Mouse (Mus musculus) thymus, postnatal 0 days (tissue): ENCODE results near the gene Pcgf2. TPM values are rescaled to one million over a fixed set of nuclear protein-coding genes. Genes with fewer than 3 reads are reported as not detected.
A peak's percentile ranks its signal among the peaks of the same experiment; 100 is the strongest.

Source experiments
- DNase-seq: peaks from one replicate; pipeline ENCODE4 v3.0.0-alpha.2; 2015; ENCODE audit warnings: low spot score
- polyA plus RNA-seq: library from polyadenylated mRNA; unstranded; fragments of >200 nt; fragmentation: Nextera tagmentation; extraction: Ambion mirVana; gene quantifications from 2 replicates; pipeline ENCODE4 v1.2.1, GENCODE M21; 2015

Gene Pcgf2
- polyA plus RNA-seq, 1 experiment from 2014 or later = 5.4 TPM

DNA sequence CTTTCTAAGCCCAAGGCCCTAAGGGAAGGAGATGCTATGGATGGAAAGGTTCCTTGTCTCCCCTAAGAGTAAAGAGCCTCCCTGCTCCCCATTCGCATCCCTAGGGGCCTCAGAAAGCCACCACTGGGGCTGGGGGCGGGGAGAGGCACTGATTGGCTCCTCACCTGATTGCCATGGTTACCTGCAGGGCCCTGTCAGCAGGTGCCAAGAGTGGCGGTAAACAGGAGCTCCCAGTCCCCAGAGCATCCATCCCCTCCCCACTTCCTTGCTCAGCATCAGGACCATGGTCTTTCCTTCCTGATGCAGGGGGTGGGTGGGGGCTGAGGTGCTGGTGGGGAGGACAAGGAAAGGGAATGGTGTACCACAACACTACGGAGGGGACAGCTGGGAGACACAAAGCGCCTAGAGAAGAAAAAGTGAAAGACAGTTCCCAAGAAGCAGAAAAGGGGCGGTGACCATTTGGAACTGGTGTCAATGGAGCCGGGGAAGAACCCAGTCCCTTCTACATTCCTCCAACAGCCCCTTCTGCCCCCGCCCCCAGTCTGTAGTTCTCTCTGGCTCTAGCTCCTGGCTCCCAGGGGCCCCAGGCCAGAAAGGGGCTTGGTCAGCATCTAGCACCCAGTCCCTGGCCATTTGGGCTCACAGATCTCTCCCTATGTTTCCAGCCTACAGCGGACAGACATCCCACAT is 4.4 kb downstream of the Pcgf2 start:
- no peak for DNase-seq

DNA sequence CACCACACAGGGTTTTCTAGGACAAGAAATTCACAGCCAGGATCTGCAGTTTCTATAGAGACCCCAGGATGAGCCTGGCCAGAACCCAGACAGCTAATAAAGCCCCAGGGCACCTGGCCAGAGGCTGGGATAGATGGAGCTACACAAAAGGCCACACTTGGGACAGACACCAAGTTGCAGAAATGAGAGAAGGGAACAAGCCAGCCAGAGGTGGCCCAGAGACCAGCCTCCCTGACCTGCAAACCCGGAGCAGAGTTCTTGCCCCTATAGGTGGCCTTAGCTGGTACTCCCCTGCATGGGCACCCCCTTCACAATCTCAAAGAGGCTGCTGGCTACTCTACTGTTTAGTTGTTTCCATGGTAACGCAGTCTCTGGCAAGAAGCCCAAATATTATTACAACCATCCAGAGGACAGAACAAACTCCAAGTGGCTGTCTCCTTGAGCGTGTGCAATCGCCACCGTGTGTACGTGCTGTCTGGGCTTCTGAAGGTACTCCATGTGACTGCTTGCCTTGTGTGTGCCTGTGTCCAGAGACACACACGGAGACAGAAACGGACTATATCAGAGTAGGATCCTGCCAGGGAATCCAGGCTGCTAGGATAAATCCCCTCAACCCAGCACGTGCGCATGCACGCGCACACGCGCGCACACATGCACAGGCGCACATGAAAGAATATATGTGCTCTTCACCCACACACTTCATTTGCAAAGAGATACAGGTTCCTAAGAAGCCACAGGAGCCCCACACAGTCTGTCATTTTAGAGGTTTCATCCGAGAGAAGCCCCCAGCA is 5.2 kb downstream of the Pcgf2 start:
- DNase-seq = no peak

DNA sequence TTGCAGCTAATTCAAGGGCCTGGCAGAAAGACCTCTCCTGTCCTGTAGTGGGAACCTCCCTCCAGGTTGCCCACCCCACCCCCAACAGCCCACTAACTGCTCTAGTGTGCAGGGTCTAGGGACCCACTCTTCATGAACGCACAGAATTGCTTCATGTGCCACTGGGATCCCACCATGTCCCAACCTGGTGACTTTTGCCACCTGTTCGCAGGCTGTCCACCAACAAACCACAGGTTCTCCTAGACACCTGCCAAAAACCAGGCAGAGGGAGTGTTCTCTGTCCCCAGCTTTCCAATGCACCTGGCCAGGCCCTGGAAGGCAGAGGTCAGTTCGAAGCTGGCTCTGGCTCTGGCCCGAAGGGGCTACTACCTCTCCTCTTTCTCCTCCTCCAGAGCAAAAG is 5.9 kb downstream of the Pcgf2 start:
- no peak for DNase-seq

DNA sequence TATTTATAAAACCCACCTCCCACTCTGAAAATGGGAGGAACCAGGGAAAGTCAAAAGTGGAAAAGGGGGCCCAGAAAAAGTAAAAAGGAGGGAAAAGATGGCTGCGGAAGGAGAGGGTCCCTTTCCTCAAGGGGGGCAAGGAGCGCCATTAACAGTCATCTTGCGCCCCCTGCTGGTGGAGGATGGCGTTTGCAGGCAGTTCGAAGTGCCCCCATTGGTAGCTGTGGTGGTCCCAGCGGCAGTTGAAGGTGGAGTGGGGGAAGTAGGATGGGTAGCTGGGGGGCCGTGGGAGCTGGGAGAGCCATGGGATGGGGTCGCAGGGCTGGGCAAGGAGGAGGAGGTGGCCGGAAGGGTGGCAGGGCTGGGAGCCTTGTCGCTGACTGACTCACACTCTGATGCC is 10.4 kb downstream of the Pcgf2 start:
- DNase-seq = peak; percentile 81

DNA sequence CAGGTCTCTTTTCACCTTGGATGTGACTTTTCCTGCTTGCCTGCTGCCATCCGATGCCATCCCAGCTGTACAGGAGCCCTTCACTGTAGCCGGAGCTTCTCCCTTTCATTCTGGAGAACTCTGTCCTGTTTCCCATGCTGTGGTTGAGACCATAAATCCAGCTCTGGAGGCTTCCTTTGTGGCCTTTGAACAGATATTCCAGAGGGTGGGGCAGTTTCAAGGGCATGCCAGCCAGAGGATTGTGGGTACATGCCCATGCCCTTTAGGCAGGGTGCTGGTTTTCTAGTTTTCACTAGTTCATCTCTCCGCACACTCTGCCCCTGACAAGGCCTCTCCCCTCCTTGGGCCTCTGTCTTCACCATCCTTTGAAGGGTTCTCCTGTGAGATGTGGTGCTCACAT is 13.2 kb downstream of the Pcgf2 start:
- no peak for DNase-seq

DNA sequence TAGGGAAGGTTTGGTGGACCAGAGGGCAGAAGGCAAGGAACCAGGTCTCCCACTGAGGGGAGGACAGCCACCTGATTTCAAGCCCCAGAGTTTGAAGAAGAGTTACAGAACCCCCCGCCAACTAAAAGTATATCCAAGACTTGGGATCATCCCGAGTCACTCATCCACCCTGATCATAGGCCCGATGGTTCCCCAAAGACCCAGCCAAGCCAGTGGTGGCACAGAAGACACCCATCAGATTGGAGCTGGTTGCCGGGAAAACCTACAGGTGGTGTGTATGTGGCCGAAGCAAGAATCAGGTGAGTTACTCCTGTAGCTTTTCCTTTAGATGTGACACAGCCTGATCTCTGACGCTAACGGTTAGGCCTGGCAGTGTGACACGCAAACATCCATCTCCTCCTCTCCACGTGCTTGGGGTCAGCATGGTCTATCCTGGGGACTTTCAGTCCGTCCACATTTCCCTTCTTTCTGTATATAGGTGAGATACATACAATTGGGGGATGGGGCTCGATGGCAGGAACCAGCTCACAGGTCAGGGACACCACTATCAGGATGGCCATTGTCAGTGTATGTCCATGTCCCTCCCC is 13.9 kb downstream of the Pcgf2 start:
- DNase-seq = no peak

DNA sequence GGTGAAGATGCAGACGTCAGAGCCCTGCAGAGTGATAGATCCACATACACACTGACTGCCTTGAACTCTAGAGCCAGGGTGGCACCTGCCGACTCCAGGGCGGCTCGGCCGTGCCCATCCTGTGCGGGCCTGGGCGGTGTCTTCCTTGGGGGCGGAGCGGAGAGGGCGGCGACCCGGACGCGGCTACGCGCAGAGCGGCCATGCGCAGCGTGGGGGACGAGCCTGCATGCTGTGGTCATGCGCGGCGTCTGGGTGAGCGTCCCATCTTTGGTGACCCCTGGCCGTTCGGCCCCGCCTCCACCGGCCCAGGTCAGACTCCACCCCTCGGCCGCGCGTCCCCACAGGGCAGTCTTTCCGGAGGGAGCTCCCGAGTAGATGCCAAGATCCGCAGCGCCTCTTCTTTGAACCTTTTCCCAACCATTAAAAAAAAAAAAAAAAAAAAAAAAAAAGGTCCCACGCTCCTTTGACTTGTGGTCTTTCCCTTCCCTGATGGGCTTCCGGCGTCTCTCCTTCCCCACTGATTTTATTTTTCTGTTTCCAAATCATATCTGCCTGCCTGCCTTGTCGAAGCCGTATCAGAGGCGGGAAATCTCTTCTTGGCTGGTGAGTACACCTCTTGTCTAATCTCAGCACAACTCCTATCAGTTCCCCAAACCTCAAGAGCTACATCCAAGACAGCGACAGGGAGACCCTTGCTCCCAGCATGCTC is 14.5 kb downstream of the Pcgf2 start, which contains the start of gene Cisd3:
Gene Cisd3 (plus strand): TSS at position 214 of the 709 bp plus-strand sequence.
- DNase-seq = peak; percentile 76

DNA sequence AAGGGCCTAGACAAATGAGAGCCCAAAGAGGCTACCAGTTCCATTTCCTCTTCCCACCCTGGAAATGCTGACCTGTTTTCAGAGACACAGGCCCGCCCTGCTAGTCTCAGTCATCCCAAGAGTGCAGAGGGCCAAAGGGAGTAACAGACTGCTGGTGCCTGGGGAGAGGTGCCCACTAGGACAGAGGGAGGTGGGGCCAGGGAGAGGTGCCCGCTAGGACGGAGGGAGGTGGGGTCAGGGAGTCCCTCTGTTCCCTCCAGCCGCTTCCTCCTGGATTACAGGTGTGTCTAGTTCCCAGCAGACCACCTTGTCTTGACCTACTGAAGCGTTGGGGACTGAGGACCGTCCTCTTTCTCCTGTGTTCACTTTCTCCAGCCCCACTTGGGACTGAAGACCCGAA is 15.5 kb downstream of the Pcgf2 start:
- no peak for DNase-seq

DNA sequence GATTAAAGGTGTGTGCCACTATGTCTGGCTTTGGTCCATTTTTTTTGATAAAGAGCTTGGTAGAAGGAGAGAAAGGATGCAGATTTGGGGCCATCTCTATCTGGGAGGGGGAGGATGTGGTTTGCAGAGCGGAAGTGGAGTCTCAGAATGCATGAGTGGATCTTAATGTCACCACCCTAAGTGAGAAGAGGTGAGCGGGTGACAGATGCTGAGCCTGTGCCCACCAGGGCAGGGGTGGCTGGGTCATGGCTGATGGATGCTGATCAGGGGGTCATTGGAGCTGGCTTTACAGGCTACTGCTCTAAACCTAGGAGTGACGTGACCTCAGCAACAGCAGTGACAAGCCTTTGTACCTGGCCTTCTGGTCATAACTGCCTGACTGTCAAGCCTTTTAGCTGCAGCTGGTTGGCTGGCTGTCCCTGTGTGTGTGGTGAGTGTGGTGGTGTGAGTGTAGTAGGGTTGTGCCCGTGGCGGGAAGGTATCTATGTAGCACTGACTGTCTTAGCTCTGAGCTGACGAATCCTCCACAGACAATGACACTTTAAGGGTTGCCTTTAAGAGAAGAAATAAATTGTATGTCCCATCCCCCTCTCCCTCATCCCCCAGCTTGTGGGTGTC is 16.1 kb downstream of the Pcgf2 start:
- peak; percentile 85 for DNase-seq

DNA sequence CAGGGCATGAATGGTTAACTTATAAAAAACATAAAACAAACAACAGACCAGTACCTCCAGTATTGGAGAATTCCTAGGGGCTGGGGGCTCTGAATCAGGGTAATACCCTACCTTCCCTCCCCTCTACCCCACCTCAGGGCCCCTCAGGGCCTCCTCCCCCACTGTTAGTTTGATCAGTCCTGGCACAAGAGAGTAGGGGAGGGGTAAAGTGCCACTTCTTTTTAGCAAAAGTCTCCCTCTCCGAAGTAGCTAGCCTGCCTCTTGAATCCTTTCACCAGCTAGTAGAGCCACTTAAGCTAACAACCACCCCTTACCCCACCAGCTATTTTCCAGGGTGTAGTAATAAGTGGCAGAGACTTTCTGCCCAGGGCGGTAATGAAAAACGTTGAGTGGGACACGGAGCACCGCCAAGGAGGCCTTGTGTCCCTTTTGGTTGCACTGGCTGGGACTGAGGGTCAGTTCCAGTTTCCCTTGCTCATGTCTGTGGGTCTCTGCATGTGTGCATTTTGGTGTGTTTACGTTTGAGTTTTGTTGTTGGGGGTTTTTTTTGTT is 17.7 kb downstream of the Pcgf2 start:
- no peak for DNase-seq

DNA sequence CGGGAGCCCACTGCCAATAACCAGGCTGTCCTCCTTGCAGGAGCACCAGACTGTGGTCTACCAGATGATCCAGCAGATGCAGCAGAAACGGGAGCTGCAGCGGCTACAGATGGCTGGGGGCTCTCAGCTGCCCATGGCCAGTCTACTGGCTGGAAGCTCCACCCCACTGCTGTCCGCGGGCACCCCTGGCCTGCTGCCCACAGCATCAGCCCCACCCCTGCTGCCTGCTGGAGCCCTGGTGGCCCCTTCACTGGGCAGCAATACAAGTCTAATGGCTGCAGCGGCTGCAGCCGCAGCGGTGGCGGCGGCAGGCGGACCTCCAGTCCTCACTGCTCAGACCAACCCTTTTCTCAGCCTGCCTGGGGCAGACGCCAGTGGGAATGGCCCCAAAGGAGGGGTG is 19.9 kb downstream of the Pcgf2 start:
- no peak for DNase-seq

DNA sequence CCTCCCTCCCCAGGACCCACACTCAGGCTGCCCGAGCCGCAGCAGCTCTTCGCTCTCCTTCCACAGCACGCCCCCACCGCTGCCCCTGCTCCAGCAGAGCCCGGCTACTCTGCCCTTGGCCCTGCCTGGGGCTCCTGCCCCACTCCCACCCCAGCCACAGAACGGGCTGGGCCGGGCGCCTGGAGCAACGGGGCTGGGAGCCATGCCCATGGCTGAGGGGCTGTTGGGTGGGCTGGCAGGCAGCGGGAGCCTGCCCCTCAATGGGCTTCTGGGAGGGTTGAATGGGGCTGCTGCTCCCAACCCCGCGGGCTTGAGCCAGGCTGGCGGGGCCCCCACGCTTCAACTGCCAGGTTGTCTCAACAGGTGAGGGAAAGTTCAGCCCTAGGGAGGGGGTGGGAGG is 22.0 kb downstream of the Pcgf2 start:
- DNase-seq = no peak

DNA sequence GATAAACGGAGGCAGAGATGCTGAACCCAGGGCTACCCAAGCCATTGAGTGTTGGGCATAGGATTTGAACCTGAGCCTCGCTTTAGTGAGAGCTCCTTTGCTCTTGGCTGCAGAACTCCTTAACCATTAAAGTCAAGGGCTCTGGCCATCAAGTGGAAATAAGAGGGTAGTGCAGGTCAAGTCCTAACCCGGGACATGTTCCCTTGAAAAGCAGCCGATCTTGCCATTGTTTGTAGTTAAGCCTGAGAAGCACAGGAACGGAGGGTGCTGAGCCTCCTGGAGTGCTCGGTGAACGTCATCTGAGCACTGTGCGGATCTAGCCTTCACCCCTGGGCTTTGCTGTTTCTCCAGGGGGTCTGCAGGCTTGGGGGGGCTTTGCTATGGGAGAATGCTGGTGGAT is 22.5 kb downstream of the Pcgf2 start:
- no peak for DNase-seq

DNA sequence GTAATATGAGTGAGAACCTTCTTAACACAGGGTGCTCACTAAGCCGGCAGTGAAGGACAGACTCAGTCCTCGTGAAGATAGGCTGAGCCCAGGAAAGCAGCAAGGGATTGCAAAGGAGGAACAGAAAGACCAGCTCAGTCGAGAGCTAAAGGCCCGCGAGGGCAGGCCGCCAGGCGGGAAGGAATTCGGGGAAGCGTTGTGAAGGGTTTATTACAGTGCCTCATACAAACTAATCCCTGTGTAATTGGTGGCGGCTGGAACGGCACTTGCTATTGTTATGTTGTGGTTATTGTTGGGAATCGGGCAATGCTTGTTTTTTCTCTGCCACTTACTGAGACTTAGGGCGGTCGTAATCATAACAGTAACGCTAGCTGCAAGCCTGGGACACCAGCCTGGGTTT is 22.9 kb downstream of the Pcgf2 start:
- DNase-seq = no peak

DNA sequence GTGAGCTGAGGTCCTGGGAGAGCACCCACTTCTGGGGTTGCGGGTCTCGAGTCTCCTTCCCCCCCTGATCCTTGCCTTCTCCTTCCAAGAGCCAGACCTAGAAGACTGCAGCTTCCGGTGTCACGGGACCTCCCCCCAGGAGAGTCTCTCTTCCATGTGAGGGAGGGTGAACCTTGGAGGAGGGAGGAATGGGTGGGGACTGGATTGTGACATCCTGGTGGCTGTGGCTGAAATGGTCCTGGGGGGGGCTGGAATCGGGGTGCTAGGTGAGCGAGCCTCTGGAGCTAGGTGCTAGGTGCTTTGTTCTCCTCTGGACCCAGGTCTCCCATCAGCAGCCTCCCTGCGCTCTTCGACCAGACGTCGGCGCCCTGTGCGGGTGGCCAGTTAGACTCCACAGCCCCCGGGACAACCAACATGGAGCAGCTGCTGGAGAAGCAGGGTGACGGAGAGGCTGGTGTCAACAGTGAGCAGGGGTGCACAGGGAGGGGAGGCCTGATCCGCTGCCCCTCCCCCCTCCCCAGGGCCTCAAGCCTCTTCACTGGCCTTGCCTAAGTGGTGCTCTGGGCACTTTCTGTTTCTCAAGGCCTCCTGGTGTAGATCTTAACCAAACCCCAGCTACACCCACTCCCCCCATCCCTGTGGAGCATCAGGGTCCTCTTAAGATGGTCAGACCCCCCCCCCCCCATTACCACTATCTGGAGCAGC is 24.1 kb downstream of the Pcgf2 start:
- no peak for DNase-seq

DNA sequence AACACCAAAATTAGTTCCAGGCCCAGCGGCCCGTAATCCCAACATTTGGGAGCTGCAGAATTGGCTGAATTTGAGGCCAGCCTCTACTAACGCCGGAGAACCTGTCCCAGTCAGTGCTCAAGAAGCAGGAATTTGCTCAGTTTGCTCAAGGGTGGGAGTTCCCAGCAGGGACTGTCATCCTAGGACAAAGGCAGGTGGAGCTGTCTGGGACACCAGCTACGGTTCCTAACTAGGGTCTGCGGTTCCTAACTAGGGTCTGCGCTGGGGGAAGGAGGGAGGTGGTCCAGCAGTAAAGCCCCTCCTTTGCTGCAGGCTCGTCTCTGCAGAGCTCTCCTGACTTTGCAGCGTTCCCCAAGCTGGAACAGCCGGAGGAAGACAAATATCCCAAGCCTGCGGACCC is 27.1 kb downstream of the Pcgf2 start:
- no peak for DNase-seq

DNA sequence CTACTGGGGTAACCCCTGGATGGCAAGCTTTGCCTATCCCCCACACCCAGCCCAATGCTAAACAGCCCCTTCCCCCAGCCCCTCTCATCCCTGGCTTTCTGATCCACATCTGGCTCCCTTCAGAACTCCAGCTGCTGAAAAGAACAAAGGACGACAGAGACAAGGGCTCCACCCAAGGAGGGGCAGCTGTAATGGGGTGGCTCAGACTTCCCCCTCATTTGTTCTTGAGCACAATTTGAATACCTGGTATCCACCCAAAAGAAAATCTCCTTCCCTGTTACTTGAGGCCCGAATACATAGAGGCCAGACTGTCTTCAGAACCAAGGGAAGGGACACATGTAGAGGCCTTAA is 29.1 kb downstream of the Pcgf2 start:
- DNase-seq = no peak

DNA sequence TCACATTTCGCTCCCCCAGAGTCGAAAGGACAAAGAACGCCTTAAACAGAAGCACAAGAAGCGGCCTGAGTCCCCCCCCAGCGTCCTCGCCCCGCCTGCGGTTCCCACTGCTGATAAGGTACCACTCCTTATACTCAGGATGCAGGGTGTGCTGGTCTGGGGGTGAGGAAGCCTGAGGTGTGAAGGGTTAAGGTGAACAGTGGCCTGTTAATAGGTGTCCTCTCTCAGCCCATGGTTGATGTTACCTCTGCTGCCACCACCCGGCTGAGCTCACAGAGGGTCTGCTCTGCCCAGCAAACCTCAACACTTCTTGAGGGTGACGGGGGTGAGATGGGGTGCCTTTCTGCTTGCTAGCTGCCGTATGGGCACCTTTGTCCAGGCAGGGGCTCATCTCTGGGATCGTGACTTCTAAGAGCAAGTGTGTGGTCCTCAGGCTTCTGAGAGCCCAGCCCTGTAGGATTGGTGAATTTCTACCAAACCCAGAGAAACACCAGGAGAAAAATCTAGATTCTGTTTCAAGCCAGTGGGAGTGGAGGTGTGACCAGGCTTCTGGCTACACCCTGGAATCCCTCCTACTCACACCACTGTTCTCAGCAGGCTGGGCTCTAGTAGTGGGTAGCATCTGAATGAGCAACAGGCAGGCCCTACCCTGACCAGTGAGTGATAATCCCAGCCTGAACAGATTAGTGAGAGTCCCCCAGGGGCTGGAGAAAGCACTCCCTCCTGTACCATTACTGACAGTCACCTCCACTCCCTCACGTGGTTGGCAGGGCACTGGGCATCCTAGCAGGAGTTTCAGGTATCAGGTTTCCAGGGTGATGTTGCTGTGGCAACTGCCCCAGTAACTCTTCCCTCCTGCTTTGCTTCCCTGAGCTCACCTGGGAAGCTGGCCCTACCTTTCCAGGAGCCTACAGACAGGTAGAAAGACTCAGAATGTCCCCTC is 29.8 kb downstream of the Pcgf2 start:
- no peak for DNase-seq

DNA sequence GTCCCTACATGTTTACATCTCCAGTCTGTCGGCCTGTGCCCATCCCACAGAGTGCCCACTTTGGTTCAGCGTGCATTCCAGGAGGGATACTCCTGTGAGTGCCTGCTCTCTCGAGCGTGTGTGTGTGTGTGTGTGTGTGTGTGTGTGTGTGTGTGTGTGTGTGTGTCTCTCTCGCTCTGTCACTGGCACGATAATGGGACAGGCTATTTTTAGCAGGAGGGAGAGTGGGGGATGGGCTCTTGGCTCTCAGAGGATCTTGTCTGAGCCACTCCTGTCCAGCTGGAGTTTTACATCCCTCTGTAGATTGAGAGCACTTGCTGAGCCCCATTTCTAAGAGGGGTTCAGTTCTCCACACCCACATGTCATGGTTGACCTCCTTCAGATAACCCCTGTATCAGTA is 30.5 kb downstream of the Pcgf2 start:
- DNase-seq = no peak

DNA sequence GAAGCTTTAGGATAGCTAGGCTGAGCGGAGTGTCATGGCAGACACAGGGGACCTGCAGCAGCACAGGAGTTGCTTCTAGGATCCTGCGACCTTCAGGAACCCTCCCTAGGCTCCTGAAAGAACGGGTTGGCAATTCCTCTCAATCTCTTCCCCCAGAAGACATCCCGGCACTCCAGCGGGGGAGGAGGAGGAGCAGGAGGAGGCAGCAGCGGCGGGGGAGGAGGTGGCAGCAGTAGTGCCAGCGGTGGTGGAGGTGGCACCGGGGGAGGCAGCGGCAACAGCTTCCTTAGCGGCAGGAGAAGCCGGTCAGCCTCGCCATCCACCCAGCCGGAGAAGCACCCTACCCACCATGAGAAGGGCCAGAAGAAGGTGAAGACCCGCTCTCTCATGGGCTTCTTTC is 31.0 kb downstream of the Pcgf2 start:
- DNase-seq = no peak
